Mouse (Mus musculus) olfactory bulb, adult 2 months (tissue): ENCODE measurements around the gene Apol9b. TPM values are rescaled to one million over a fixed set of nuclear protein-coding genes. Genes with fewer than 3 reads are reported as not detected.
"Not testable (repeated sequence)": the region's sequence is repeated elsewhere in the genome, so short reads cannot be mapped to it uniquely, and the experiment has no call there.

Experiments used
- H3K27ac ChIP-seq: fragments of 200-500 bp; 2 replicates; pipeline ENCODE4 v1.5.1; 2012; ENCODE audit warnings: low read depth, low read length; ENCODE audit not compliant: insufficient read depth
- H3K4me1 ChIP-seq: fragments of 200-500 bp; 2 replicates; pipeline ENCODE4 v1.6.1; 2012; ENCODE audit warnings: low read length; ENCODE audit not compliant: control insufficient read depth, insufficient read depth
- H3K4me3 ChIP-seq: fragments of 200-500 bp; 2 replicates; pipeline ENCODE4 v1.5.1; 2012; ENCODE audit warnings: mild to moderate bottlenecking, low read depth, low read length, moderate library complexity; ENCODE audit not compliant: insufficient read depth
- CTCF ChIP-seq: fragments of 200-500 bp; IDR thresholded peaks from 2 replicates; pipeline ENCODE4 v1.5.1; 2012; ENCODE audit warnings: low read depth, mild to moderate bottlenecking, low read length, moderate library complexity; ENCODE audit not compliant: insufficient read depth
- POLR2A ChIP-seq: fragments of 200-500 bp; IDR thresholded peaks from 2 replicates; pipeline ENCODE4 v1.6.1; 2012; ENCODE audit warnings: mild to moderate bottlenecking, low read depth, low read length, moderate library complexity; ENCODE audit not compliant: insufficient read depth
- WGBS: fragments of 180-500 bp; shearing (Covaris S2); methylation state at CpG from one replicate; pipeline ENCODE4 v1.1.7; 2018; 5-methylcytosine and 5-hydroxymethylcytosine counted together
- polyA plus RNA-seq: library from polyadenylated mRNA; stranded (reverse); fragments of >200 nt; gene quantifications from 2 replicates; pipeline ENCODE4 v1.2.4, GENCODE M21; 2012; ENCODE audit warnings: low replicate concordance; ENCODE audit not compliant: missing spikeins, insufficient read depth, insufficient read length

Gene Apol9b
- polyA plus RNA-seq, 1 experiment, result not detected

GRCm38 (mm10) chr15:77731605-77732004, 2.8 kb downstream of the Apol9b start:
- no peak for TF ChIP-seq POLR2A
- no peak for TF ChIP-seq CTCF
- WGBS, result 93% methylated on average over 5 of the region's 5 CpGs
- Histone ChIP-seq H3K4me1 (peaks cover 10% of the 10 kb centered on the region; the same call in 1 of the 2 replicates), H3K27ac (no peak overlapping the region), H3K4me3 (no peak overlapping the region)

- H3K4me3 ChIP-seq, H3K27ac ChIP-seq: not testable (repeated sequence)
- H3K4me1 ChIP-seq, result peaks cover 10% of the 10 kb centered on the region; the same call in 1 of the 2 replicates
- WGBS, result 77% methylated on average over 10 of the region's 10 CpGs
Measured at GRCm38 (mm10) chr15:77732851-77733250, 4.0 kb downstream of the Apol9b start.

- H3K4me1 ChIP-seq, result peaks cover 10% of the 10 kb centered on the region; the same call in 1 of the 2 replicates
- not testable (repeated sequence) for H3K27ac ChIP-seq, H3K4me3 ChIP-seq
- WGBS, result 37% methylated on average over 8 of the region's 8 CpGs
Measured at GRCm38 (mm10) chr15:77733380-77733779, 4.5 kb downstream of the Apol9b start.

- not testable (repeated sequence) for H3K27ac ChIP-seq, H3K4me3 ChIP-seq
- peaks cover 10% of the 10 kb centered on the region; the same call in 1 of the 2 replicates for H3K4me1 ChIP-seq
- 30% methylated on average over 4 of the region's 4 CpGs for WGBS
Measured at GRCm38 (mm10) chr15:77733903-77734302, 5.1 kb downstream of the Apol9b start.

- H3K27ac ChIP-seq, result no peak overlapping the region
- H3K4me3 ChIP-seq, result no peak overlapping the region
- 75% methylated on average over 9 of the region's 9 CpGs for WGBS
- no peak for TF ChIP-seq POLR2A
- TF ChIP-seq CTCF, result no peak
- peaks cover 2% of the 10 kb centered on the region; the same call in 1 of the 2 replicates for H3K4me1 ChIP-seq
Measured at GRCm38 (mm10) chr15:77740511-77741297, 11.9 kb downstream of the Apol9b start.

GRCm38 (mm10) chr15:77741556-77741955, 12.7 kb downstream of the Apol9b start:
- H3K4me1 ChIP-seq, H3K4me3 ChIP-seq, H3K27ac ChIP-seq: not testable (repeated sequence)
- WGBS, result 64% methylated on average over 6 of the region's 6 CpGs

GRCm38 (mm10) chr15:77744632-77745031, 15.8 kb downstream of the Apol9b start:
- Histone ChIP-seq H3K4me3 (no peak overlapping the region), H3K27ac (no peak overlapping the region), H3K4me1 (peaks cover 2% of the 10 kb centered on the region; the same call in 1 of the 2 replicates)
- no peak for TF ChIP-seq POLR2A
- no peak for TF ChIP-seq CTCF
- WGBS, result 58% methylated on average over 5 of the region's 5 CpGs

GRCm38 (mm10) chr15:77745081-77745480, 16.2 kb downstream of the Apol9b start:
- TF ChIP-seq CTCF, result no peak
- TF ChIP-seq POLR2A, result no peak
- H3K4me1 ChIP-seq, result peaks cover 2% of the 10 kb centered on the region; the same call in 1 of the 2 replicates
- no peak overlapping the region for H3K4me3 ChIP-seq
- no peak overlapping the region for H3K27ac ChIP-seq

- TF ChIP-seq POLR2A, result no peak
- TF ChIP-seq CTCF, result no peak
- WGBS, result 96% methylated on average over 1 of the region's 1 CpGs
- H3K27ac ChIP-seq, result no peak overlapping the region
- H3K4me1 ChIP-seq, result peaks cover 1% of the 10 kb centered on the region; the same call in 1 of the 2 replicates
- no peak overlapping the region for H3K4me3 ChIP-seq
Measured at GRCm38 (mm10) chr15:77746326-77746725, 17.5 kb downstream of the Apol9b start.

GRCm38 (mm10) chr15:77748414-77748813, 19.6 kb downstream of the Apol9b start:
- 88% methylated on average over 3 of the region's 3 CpGs for WGBS
- no peak overlapping the region for H3K27ac ChIP-seq
- no peak overlapping the region for H3K4me3 ChIP-seq
- H3K4me1 ChIP-seq, result peaks cover 6% of the 10 kb centered on the region; the same call in 1 of the 2 replicates
- no peak for TF ChIP-seq POLR2A
- TF ChIP-seq CTCF, result no peak
